Mouse (Mus musculus) thymus, postnatal 14 days (tissue): ENCODE results near the gene Mettl6.
"Not testable (repeated sequence)": the region's sequence is repeated elsewhere in the genome, so short reads cannot be mapped to it uniquely, and the experiment has no call there.

Source experiments
- DNase-seq: peaks from one replicate; pipeline ENCODE4 v3.0.0; 2021

Gene Mettl6

GRCm38 (mm10) chr14:31472451-31473061 lies 22.3 kb downstream of the Mettl6 start:
- peak; percentile 71 for DNase-seq

- no peak for DNase-seq
Observed at GRCm38 (mm10) chr14:31469711-31470110, 25.1 kb downstream of the Mettl6 start.

- DNase-seq, result no peak
Observed at GRCm38 (mm10) chr14:31464176-31464575, 30.7 kb downstream of the Mettl6 start.

- no peak for DNase-seq
Observed at GRCm38 (mm10) chr14:31462886-31463285, 32.0 kb downstream of the Mettl6 start.

GRCm38 (mm10) chr14:31462226-31462625 lies 32.6 kb downstream of the Mettl6 start:
- DNase-seq, result not testable (repeated sequence)

- no peak for DNase-seq
Observed at GRCm38 (mm10) chr14:31458006-31458405, 36.8 kb downstream of the Mettl6 start.

- DNase-seq, result no peak
Observed at GRCm38 (mm10) chr14:31456064-31456721, 38.6 kb downstream of the Mettl6 start.

GRCm38 (mm10) chr14:31454849-31455566 lies 39.8 kb downstream of the Mettl6 start:
- DNase-seq, result peak; percentile 16

- DNase-seq, result not testable (repeated sequence)
Observed at GRCm38 (mm10) chr14:31453946-31454345, 40.9 kb downstream of the Mettl6 start.

GRCm38 (mm10) chr14:31448994-31449393 lies 45.8 kb downstream of the Mettl6 start:
- DNase-seq, result no peak

- no peak for DNase-seq
Observed at GRCm38 (mm10) chr14:31443616-31444015, 51.2 kb downstream of the Mettl6 start.

- DNase-seq, result peak; percentile 52
Observed at GRCm38 (mm10) chr14:31440725-31441124, 54.1 kb downstream of the Mettl6 start.

GRCm38 (mm10) chr14:31440230-31440629 lies 54.6 kb downstream of the Mettl6 start:
- peak; percentile 34 for DNase-seq

- no peak for DNase-seq
Observed at GRCm38 (mm10) chr14:31439279-31439678, 55.6 kb downstream of the Mettl6 start.

GRCm38 (mm10) chr14:31437826-31438529 lies 56.9 kb downstream of the Mettl6 start:
- no peak for DNase-seq

GRCm38 (mm10) chr14:31435930-31436693 lies 58.7 kb downstream of the Mettl6 start, which contains the start of gene Sh3bp5:
Sh3bp5 (minus strand) TSS chr14:31436078.
- peak; percentile 94 for DNase-seq

- DNase-seq, result peak; percentile 67
Observed at GRCm38 (mm10) chr14:31435018-31435915, 59.6 kb downstream of the Mettl6 start.

GRCm38 (mm10) chr14:31434426-31434825 lies 60.4 kb downstream of the Mettl6 start:
- no peak for DNase-seq

- DNase-seq, result no peak
Observed at GRCm38 (mm10) chr14:31433851-31434360, 60.9 kb downstream of the Mettl6 start.

GRCm38 (mm10) chr14:31433126-31433525 lies 61.7 kb downstream of the Mettl6 start:
- DNase-seq, result peak; percentile 43

- no peak for DNase-seq
Observed at GRCm38 (mm10) chr14:31432424-31432823, 62.4 kb downstream of the Mettl6 start.
